Mouse (Mus musculus): ENCODE results near the gene Avil. TPM values are rescaled to one million over a fixed set of nuclear protein-coding genes. Genes with fewer than 3 reads are reported as not detected.

Gene Avil
- polyA plus RNA-seq, 1 experiment from 2014 or later: 2.2 TPM

DNA sequence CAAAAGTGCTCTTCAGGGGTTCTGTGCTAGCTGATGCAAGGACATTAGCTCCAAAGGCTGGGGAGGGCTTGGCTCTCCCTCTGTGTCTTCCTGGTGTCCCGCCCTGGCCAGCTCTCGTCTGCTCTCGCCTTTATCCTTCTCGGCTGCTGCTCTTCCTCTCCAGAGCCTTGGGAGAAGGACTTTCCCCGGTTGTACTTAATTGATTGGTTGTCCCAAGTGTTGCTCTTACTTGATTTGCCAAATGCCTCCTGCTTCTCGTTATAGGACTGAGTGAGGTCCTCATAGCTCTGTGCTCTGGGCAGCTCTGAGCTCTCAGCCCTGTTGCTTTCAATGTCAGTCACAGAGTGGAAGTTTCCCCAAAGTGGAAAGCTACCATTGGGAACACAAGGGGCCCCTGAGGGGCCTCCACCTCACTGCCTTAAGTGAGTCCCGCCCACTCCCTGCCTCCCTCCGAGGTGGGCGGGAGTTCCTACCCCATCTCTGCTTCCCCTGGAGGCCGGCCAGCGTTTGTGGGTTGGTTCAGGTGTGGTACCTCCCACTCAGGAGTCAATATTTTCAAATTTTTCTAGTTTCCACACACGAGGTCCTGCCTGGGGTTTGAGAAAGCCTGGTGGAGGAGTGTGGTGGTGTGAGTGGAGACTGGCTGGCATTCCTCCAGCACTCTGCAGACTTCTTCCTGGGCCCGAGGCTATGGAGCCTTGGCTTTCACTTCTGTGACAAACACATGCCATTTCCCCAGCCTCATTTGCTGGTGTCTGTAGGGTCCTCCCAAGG, 3.0 kb upstream of the Avil start:
- H3K36me3 ChIP-seq: peaks cover 63% of the 10 kb centered on the region
- 83% methylated on average over 13 of the region's 13 CpGs for WGBS

DNA sequence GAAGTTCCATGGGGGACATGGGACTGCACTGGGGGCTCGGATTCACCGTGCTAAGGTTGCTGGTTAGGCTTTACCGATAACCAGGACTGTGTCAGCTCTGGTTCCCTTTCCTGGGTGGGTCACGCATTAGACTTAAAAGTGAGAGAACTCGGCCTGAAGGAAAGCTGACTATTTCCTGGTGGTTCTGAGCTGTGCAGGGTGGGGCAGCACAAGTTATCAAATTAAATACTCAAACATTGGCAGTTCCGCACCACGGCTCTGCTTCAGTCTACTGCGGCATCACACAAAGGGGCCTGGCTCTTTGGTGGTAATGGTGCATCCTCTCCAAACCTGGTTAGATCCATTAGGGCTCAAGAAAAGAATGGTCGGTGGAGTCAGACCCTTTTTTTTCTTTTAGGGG, 788 bp downstream of the Avil start:
- 89% methylated on average over 9 of the region's 9 CpGs for WGBS
- no peak for ATAC-seq
- Histone ChIP-seq H3K9ac (replicated peaks) (no peak overlapping the region), H3K9me3 (no peaks in the 10 kb centered on the region), H3K4me2 (replicated peaks) (no peak overlapping the region), H3K4me1 (replicated peaks) (no peaks in the 10 kb centered on the region), H3K4me3 (replicated peaks) (no peak overlapping the region), H3K27ac (no peak overlapping the region), H3K27me3 (no peaks in the 10 kb centered on the region), H3K36me3 (peaks cover 26% of the 10 kb centered on the region)

More for the DNA sequence above, 3.0 kb upstream of the Avil start:
- Histone ChIP-seq H3K9me3 (no peaks in the 10 kb centered on the region), H3K9ac (replicated peaks) (no peak overlapping the region), H3K27me3 (no peaks in the 10 kb centered on the region), H3K4me1 (replicated peaks) (no peaks in the 10 kb centered on the region), H3K27ac (no peak overlapping the region), H3K4me2 (replicated peaks) (no peak overlapping the region), H3K4me3 (replicated peaks) (no peak overlapping the region)
- ATAC-seq: no peak

- Histone ChIP-seq H3K36me3 (peaks cover 26% of the 10 kb centered on the region), H3K9ac (replicated peaks) (no peak overlapping the region), H3K9me3 (no peaks in the 10 kb centered on the region), H3K4me3 (replicated peaks) (no peak overlapping the region), H3K4me2 (replicated peaks) (no peak overlapping the region), H3K27ac (no peak overlapping the region), H3K4me1 (replicated peaks) (no peaks in the 10 kb centered on the region), H3K27me3 (no peaks in the 10 kb centered on the region)
- WGBS: 61% methylated on average over 1 of the region's 1 CpGs
- no peak for ATAC-seq
These were observed 1.5 kb downstream of the Avil start for GRCm38 (mm10) chr10:127002056-127002455.

DNA sequence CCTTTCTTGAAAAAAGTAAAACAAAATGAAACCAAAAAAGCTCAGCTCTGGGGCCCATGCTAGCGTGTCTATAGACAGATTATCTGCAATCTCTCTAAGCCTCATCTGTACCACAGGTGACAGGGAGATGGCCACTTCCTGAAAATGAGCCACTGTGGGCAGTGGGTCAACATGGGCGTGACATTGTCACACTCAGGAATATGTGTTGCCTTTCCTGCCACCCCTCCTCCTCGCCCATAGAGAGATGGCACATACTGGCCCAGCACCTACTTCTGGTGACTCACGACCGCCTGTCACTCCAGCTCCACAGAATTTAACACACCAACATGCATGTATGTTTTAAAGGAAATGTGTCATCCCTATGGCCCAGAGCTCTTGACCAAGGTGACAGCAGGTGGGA, 2.3 kb downstream of the Avil start:
- Histone ChIP-seq H3K36me3 (peaks cover 19% of the 10 kb centered on the region), H3K4me1 (replicated peaks) (no peaks in the 10 kb centered on the region), H3K4me3 (replicated peaks) (no peak overlapping the region), H3K27me3 (no peaks in the 10 kb centered on the region), H3K27ac (no peak overlapping the region), H3K9ac (replicated peaks) (no peak overlapping the region), H3K4me2 (replicated peaks) (no peak overlapping the region), H3K9me3 (no peaks in the 10 kb centered on the region)
- WGBS: 93% methylated on average over 5 of the region's 5 CpGs
- no peak for ATAC-seq

- Histone ChIP-seq H3K4me1 (replicated peaks) (no peaks in the 10 kb centered on the region), H3K9me3 (no peaks in the 10 kb centered on the region), H3K4me2 (replicated peaks) (no peak overlapping the region), H3K4me3 (replicated peaks) (no peak overlapping the region), H3K27ac (no peak overlapping the region), H3K9ac (replicated peaks) (no peak overlapping the region), H3K36me3 (peaks cover 13% of the 10 kb centered on the region), H3K27me3 (no peaks in the 10 kb centered on the region)
- 89% methylated on average over 8 of the region's 8 CpGs for WGBS
- no peak for ATAC-seq
These were observed 2.8 kb downstream of the Avil start for GRCm38 (mm10) chr10:127003334-127003733.

DNA sequence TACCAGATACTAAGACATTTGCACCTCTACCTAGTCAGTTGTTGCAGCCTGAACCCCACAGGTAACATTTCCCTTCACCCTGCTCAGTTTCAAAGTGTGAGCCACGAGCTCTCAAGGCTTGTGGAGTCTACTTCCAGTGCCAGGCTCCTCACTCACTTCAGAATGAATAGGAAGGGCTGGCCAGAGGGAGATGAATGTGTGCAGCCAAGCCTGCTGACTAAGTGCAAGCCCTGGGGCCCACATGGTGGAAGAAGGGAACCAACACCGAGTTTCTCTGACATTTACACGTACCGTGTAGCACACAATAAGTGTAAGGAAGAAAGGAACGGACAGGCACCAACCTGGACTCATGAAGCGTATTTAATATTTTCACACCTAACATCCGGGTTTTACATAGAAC, 3.3 kb downstream of the Avil start:
- WGBS: 69% methylated on average over 7 of the region's 7 CpGs
- H3K4me1 ChIP-seq (replicated peaks): no peaks in the 10 kb centered on the region
- ATAC-seq: no peak
- H3K27me3 ChIP-seq: no peaks in the 10 kb centered on the region
- no peak overlapping the region for H3K27ac ChIP-seq
- H3K4me3 ChIP-seq (replicated peaks): no peak overlapping the region
- H3K4me2 ChIP-seq (replicated peaks): no peak overlapping the region
- no peaks in the 10 kb centered on the region for H3K9me3 ChIP-seq
- peaks cover 9% of the 10 kb centered on the region for H3K36me3 ChIP-seq
- H3K9ac ChIP-seq (replicated peaks): no peak overlapping the region

- Histone ChIP-seq H3K9ac (replicated peaks) (no peak overlapping the region), H3K36me3 (no peaks in the 10 kb centered on the region), H3K27me3 (no peaks in the 10 kb centered on the region), H3K4me1 (replicated peaks) (no peaks in the 10 kb centered on the region), H3K9me3 (no peaks in the 10 kb centered on the region), H3K27ac (no peak overlapping the region), H3K4me3 (replicated peaks) (no peak overlapping the region), H3K4me2 (replicated peaks) (no peak overlapping the region)
- ATAC-seq: no peak
- WGBS: 60% methylated on average over 5 of the region's 5 CpGs
These were observed 16.0 kb downstream of the Avil start for GRCm38 (mm10) chr10:127016488-127016887.

GRCm38 (mm10) chr10:127017071-127017470, 16.6 kb downstream of the Avil start:
- Histone ChIP-seq H3K9ac (replicated peaks) (no peak overlapping the region), H3K4me3 (replicated peaks) (no peak overlapping the region), H3K27me3 (no peaks in the 10 kb centered on the region), H3K27ac (no peak overlapping the region), H3K4me1 (replicated peaks) (no peaks in the 10 kb centered on the region), H3K36me3 (peaks cover 5% of the 10 kb centered on the region), H3K9me3 (no peaks in the 10 kb centered on the region), H3K4me2 (replicated peaks) (no peak overlapping the region)
- WGBS: 25% methylated on average over 2 of the region's 2 CpGs
- no peak for ATAC-seq

GRCm38 (mm10) chr10:127018422-127018821, 17.9 kb downstream of the Avil start:
- no peaks in the 10 kb centered on the region for H3K9me3 ChIP-seq
- H3K4me2 ChIP-seq (replicated peaks): no peak overlapping the region
- ATAC-seq: no peak
- H3K27me3 ChIP-seq: no peaks in the 10 kb centered on the region
- 83% methylated on average over 16 of the region's 16 CpGs for WGBS
- no peak overlapping the region for H3K27ac ChIP-seq
- H3K4me1 ChIP-seq (replicated peaks): no peaks in the 10 kb centered on the region
- H3K36me3 ChIP-seq: peaks cover 17% of the 10 kb centered on the region
- H3K4me3 ChIP-seq (replicated peaks): no peak overlapping the region
- no peak overlapping the region for H3K9ac ChIP-seq (replicated peaks)

GRCm38 (mm10) chr10:127030336-127031296, 30.1 kb downstream of the Avil start, which contains the start of gene Tsfm:
Tsfm (minus strand) TSS chr10:127030840.
- Histone ChIP-seq H3K27ac (peak within 1 kb of the TSS; percentile 80), H3K27me3 (no peaks in the 10 kb centered on the region), H3K4me1 (replicated peaks) (peaks cover 11% of the 10 kb centered on the region), H3K9ac (replicated peaks) (peak within 1 kb of the TSS; percentile 92), H3K36me3 (peaks cover 33% of the 10 kb centered on the region), H3K4me3 (replicated peaks) (peak within 1 kb of the TSS; percentile 87), H3K9me3 (no peaks in the 10 kb centered on the region), H3K4me2 (replicated peaks) (peak within 1 kb of the TSS; percentile 90)
- peak; percentile 92 for ATAC-seq
- 5% methylated on average over 55 of the region's 56 CpGs for WGBS

DNA sequence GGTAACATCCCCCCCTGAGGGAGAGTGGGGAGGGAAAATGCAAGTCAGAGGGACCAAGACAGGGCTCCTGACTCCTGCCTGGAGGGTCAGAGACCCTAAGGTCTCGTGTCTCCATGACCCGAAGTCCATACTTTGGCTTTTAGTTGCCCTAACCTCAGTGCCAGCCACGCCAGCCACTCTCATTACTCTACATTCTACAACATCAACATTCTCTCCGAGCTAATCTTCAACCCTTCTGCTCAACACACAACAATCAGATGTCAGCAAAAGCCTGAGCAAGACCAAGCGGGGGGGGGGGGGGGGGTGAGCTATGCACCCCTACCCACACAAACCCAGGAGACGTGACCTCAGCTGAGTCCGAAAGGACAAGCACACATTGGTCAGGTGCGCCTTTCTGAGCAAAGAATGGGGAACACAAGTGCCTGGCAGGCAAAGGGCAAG, 32.8 kb downstream of the Avil start:
- H3K36me3 ChIP-seq: peaks cover 6% of the 10 kb centered on the region
- no peak overlapping the region for H3K9ac ChIP-seq (replicated peaks)
- H3K4me3 ChIP-seq (replicated peaks): no peak overlapping the region
- H3K27me3 ChIP-seq: no peaks in the 10 kb centered on the region
- H3K27ac ChIP-seq: no peak overlapping the region
- WGBS: 91% methylated on average over 7 of the region's 8 CpGs
- no peak overlapping the region for H3K4me2 ChIP-seq (replicated peaks)
- no peaks in the 10 kb centered on the region for H3K9me3 ChIP-seq
- ATAC-seq: no peak
- peaks cover 11% of the 10 kb centered on the region for H3K4me1 ChIP-seq (replicated peaks)

DNA sequence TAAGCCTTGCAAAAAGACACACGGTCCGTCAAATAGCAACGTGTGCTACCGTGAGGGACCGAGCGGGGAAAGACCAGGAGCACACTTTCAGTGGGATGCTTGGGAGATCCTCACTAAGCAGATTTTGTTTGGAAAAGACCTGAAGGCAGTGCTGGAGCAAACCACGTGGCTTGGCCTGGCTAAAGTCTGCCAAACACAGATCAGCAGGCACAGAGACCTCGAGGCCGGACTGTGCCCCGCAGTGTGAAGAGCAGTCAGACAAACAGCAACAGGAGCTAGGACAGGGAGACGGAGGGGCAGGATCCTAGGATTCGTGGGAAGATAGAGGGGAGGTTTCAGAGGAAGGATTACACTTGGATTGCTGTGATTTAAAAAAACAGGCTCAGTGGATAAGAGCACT, 35.8 kb downstream of the Avil start:
- H3K9ac ChIP-seq (replicated peaks): no peak overlapping the region
- H3K9me3 ChIP-seq: no peaks in the 10 kb centered on the region
- ATAC-seq: no peak
- WGBS: 84% methylated on average over 12 of the region's 12 CpGs
- no peaks in the 10 kb centered on the region for H3K36me3 ChIP-seq
- no peak overlapping the region for H3K27ac ChIP-seq
- H3K4me2 ChIP-seq (replicated peaks): no peak overlapping the region
- no peak overlapping the region for H3K4me3 ChIP-seq (replicated peaks)
- H3K27me3 ChIP-seq: peaks cover 10% of the 10 kb centered on the region
- H3K4me1 ChIP-seq (replicated peaks): peaks cover 6% of the 10 kb centered on the region

Data from midbrain, embryonic 13.5 days (tissue).